Mouse (Mus musculus) lung, postnatal 25 days (tissue): ENCODE data around the gene Tmem98.

Experiments used
- DNase-seq: peaks from one replicate; pipeline ENCODE4 v3.0.0; 2022; ENCODE audit warnings: low spot score

Gene Tmem98

DNA sequence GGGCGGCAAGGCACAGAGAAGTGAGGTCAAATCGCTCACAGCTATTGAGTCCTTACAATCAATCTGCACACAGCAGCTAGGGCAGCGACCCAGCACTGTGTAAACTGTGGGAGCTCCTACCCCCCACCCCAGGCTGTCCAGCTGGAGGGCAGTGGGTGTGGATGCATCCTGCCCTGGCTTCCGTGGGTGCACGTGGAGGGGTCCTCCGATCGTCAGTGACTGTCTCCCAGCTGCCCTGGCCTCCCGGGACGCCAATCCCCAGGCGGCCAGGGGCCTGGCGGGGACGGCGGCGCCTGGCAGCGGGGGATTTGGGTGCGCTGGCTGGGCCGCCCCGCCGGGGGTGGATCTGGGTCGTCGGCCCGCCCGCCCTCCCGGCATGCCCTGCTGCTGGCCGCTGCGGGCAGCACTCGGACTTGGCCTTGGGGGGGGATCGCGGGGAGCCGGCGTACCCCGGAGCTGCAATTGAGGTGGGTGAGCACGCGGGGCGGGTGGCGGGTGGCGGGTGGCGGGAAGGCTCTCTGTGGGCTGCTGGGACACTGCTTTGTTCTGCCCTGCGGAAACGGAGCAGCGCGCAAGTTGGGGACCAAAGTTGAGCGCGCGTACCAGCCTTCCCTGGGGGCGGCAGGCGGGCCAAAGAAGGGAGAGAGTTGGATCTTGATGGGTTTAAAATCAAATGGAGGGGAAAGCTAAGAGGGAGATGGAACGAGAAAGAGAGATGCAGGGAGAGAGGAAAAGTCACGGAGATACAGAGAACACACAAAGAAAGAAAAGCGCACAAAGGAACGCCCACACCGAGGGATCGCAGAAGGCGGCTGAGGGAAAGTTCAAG, at the start of gene Tmem98:
TSS of gene Tmem98 (plus strand) at position 183 of the 829 bp plus-strand sequence.
- DNase-seq: no peak

DNA sequence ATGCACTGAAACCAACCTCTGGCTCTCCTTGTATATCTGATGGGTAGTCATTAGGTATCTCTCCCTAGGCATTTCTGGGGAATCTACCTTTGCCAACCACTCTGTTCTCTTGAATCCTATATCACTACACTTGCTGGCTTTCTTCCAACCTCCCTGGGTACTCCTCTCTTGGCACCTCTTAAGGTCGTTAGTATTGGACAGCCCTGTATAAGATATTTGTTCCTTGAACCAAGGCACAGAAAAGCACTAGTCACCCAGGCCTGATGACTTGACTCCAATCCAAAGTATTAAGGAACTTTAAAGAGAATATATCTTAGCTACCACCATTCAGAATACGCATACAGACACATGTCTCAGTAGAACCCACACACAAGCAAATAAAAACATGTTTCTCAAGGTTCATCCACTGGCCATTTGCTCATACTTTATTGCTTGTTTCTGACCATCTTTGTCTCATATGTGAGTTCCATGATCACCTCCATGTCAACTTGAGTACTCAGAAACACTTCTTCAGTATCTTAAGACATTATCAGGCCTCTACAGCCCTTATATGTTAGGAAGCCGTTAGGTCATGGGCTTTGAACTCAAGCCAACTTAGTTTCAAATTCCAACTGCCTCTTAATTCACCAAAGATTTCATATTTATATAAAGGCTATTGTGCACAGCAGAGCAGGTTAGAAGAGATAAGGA, 48.5 kb upstream of the Tmem98 start:
- no peak for DNase-seq

DNA sequence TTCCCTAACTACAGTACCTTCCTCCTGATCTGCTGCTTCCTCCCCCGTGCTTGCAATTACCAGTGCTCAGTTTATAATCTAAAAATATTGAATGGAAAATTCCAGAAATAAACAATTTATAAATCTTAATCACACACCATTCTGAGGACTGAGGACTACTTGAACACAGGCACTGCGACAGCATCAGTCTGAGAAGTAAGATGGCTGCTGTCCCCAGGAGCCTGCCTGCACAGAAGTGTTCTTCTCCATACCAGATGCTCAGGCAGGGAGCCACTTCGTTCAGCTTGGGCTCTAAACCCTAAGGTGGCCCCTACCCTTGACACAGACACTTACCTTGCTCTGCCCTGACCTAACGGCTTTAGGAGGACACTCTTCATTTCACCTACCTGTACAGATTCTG, 47.9 kb upstream of the Tmem98 start:
- DNase-seq: no peak

DNA sequence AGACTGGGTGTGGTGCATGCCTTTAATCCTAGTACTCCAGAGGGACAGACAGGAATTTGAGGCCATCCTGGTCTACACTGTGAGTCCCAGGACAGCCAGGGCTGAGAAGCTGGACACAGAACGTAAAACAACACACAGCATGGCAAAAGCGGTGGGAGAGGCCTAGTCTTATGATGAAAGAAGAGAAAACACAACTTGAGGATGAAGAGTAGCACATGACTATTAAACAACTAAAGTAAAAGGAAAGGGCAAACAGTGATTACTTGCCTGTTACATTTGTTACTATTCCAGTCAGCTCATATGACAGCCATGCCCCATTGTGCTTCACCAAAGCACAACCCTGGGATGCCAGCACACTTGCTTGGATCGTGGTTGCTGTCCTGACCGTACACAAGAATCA, 43.9 kb upstream of the Tmem98 start:
- DNase-seq: no peak

DNA sequence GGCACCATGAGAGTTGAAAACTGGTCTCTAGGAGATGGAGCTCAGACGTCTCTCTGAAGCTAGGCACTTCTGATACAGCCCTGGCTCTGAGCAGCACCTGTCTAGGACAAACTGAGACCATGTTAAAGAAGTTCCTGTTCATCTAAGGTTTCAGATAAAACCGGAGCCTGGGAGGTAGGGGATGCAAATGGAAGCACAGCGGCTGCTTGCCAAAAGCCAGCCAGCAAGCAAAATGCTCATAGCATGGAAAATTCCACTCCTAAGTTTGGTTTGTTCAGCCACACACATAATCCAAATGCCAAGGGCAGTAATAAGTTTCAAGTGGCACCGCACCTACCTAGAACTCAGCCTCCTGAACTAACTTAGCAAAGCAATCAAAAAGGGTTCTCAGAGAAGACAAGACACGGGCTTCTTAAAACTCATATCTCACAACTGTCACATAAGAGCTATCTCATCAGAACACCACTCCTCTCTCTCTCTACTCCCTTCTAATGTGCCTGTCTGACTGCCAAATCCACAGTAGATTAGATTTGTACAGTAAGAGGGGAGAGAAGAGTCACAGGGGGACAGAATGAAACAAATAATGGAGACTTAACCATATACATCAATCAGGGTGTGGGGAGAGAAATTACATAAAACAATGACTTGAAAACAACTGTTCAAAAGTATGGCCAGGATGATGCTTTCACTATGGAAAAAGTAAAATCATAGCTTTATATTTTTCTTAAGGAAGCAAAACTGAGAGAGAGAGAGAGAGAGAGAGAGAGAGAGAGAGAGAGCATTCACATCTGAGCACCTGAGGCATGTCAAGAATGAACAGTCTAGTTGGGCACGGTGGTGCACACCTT, 43.3 kb upstream of the Tmem98 start:
- DNase-seq: peak; percentile 71

DNA sequence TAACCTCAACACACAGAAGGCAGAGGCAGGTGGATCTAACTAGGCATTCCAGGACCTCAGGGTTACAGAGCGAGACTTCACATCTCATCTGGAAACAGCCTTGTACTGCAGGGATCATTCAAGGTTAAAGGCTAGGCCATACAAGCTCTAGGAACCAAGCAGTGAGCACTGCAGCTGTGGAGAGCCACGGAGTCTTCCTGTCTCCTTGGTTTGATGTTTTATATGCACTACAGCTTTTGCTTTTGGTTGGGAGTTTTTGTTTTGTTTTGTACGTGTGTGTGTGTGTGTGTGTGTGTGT, 42.7 kb upstream of the Tmem98 start:
- no peak for DNase-seq

DNA sequence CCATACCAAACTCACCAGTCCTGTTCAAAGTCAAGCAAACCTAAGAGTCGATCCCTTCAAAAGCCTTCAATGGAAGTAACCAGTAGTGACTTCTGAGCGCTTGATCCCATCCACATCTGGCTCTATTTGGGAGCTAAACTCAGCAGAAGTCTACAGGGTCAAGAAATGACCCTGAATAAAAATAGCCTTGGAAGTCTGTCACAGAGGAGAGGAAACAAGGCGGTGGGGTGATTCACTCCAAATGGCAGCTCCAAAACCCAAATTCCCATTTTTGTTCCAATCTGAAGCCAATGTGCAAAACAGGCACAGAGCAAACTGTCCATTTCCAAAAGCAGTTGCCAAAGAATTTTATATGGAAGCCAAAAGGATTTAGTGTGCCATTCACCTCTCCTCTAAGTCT, 38.8 kb upstream of the Tmem98 start:
- no peak for DNase-seq

DNA sequence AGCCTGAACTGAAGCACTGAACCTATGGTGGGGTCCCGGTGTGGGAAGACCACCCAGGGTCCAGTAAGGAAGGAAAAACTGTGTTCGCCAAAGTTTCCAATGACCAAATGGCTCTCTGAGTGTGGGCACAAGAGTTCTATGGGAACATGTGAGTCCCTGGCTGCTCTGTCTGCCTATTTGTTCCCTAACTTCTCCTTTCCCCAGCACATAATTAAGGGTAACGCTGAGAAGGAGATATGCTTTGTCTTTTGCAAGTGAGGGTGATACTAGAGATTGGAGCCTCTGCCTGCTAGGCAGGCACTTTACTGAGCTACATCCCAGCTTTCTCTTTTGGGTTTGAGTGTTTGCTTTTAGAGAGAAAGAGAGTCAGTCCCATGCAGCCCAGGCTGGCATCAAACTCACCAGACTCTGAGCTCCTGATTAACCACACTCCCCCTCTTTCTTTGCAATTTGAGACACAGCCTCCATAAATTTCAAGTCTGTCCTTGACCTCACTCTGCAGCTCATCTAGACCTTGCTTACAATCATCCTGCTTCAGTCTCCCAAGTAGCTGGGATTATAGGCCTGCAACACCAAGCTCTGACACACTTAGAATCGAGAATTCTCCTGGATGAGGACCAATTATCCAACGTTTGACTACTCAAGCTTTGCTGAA, 38.3 kb upstream of the Tmem98 start:
- no peak for DNase-seq

DNA sequence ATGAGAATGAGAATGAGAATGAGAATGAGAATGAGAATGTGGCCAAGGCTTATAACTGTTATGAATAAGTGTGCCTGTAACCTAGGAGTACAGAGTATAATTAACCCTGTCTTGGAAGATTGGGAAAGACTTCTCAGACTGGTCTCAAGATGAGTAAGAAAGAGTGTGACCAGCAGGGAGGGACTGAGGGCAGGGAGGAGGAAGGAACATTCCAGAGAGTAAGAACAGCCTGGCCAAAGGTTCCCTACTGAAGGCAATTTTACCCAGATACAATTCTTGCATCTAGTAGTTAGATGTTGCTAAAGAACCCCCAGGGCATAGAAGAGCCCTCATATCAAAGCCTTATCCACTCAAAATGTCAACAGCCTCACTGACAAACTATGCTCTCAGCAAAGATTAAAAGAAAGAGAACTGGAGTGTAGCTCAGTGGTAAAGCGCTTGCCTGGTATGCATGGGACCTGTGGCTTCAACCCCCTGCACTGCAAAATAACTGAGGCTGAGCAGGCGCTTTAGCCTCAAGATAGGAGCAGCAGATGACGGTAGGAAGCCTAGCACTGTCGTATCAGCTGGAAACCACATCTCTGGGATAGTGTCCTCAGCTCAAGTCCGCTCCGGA, 37.3 kb upstream of the Tmem98 start:
- DNase-seq: no peak

DNA sequence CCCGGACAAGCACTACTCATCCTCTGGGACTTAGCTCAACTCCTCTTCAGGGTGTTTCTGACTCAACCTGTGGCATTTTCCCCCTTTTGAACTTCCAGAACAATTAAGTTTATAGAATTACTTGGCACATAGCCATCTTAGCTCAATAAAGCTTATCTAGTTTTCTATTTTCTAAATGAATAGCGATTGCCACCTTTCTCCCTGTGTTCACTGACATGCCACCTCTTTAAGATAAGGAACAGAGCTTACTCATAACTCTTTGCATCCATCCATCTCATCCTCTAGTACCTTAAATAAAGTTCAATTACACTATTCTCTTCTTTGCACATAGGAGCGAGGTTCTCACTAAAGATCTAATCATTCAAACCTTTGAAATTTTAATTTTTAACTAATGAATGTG, 34.4 kb upstream of the Tmem98 start:
- DNase-seq: no peak

DNA sequence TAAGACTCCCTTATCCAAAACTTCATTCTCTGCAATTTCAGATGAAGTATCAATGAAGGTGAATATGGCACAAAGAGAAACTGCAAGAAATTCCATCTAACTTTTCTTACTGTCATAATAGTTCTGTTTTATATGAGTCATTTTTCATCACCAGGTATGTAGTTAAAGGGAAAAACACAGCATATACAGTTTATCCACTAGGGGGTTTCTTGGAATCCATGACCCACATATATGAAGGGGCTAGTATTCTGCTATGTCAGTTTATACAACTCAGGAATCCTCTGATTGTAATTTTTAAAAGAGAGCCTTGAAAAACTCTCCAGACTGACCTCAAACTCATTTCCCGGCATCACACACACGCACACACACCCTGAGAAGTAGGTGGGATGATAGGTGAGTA, 32.3 kb upstream of the Tmem98 start:
- no peak for DNase-seq

DNA sequence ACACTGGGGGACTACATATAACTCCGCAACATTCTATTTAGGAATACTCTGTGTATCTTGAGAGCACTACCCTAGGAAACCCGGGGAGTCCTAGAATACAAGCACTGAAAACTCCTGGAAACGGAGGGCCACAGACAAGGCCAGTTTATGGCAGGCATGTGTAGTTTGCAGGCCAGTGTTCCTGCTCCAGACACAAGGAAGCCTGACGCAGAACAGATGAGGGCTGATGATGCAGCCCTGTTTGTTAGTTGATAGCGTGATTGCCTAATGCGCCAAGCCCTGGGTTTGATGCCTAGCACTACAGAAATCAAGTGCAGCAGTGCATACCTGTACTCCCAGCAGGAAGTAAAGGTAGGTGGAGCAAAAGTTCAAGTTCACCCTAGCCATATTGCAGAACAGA, 31.8 kb upstream of the Tmem98 start:
- DNase-seq: peak; percentile 21

DNA sequence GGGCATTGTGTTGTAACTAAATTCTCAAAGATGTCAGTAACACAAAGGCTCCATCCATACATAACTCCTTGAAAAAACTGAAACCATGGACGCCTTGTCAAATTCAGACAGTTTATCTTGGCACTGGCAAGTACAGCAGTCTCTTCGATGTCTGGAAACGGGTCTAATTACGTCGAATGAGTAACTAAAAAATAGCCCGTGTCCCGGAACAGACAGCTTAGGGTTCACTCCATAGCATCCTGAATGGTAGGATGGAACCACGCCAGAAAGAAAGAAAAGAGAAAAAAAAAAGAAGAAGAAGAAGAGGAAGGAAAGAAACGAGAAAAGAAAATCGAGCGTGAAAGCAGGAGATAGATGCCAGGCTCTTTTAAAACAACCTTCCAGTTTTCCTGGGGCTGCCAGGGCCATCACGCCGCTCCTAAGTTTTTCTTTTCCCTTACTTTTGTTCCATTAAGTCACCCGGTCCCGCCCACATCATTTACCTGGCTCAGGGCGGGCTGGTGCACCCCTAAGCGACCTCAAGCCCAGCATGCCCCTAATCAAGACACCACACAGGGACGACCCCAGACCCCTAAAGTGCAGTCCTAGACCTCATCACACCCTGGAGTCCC, 31.0 kb upstream of the Tmem98 start:
- peak; percentile 28 for DNase-seq

DNA sequence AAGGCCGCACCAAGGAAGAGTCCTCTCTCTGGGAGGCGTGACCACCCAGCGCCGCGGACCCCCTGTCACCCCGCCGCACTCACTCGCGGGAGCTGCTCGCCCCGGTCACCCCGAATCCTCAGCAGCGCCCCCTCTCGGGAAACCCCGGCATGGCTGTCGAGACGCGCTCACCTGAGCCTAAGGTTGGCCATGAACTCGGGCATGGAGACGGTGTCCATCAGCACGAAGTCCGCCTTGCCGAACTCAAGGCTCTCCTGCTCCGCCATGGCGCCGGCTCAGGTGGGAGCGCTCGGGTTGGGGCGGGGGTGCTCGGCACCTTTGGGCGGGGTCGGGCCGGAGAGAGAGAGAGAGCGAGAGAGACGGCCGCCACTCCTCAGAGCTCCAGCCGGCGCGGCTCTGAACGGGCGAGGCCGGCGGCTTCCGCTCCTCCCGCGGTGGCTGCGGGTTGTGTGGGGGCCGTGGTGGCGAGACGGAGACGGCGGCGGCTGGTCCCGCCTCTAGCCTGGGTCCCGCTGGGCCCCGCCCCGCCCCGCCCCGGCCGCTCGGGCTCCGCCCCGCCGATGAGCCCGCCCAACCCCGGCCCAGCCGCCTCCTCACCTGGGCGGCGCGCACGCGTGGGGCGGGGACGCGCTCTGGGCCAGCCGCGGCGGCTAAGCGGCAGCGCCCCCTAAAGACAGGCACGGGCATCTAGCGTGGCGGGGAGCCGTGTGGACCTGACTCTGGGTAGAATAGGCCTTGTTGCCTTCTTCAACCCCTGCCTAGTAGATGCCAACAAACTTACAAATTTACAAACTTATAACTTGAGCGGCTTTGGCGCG, 30.2 kb upstream of the Tmem98 start, which contains the start of gene Myo1d:
TSS of gene Myo1d (minus strand) at position 499 of the 818 bp plus-strand sequence.
- DNase-seq: peak; percentile 90

DNA sequence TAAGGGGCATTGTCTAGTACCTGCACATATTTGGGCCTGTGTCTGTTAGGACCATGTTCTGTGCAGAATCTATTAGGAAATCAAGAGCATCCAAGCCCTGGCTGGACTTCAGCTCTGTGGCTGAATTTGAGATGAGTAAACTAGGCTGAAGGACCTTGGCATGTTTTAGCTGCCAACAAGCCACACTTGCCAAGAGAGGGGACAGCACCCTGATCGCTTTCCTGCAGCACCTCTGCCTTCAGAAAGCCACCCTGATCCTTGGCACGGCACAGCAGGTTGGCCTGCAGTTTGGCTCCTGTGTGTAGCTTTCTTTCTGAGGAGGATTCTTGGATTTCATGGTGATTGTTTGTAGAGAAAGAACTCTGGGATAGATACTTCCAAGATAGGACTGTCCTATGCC, 28.4 kb upstream of the Tmem98 start:
- peak; percentile 41 for DNase-seq

DNA sequence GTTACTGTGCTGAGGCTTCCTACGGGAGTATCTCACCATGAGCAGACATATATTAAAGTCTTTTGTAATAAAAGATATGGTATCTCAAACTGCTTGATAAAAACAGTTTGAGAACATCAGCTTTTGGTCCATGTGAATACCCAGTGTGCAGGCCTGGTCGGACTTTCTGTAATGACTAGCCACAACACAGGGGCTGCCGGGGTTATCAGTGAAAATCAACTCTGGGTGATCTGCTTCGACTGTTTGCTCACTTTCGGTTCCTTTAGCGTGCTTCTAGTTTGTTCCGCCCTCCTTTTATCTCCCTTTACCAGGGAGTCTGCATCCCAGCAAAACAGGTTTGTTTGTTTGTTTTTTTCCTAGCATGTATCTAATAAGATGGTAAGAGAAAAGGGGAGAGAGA, 26.5 kb upstream of the Tmem98 start:
- no peak for DNase-seq

DNA sequence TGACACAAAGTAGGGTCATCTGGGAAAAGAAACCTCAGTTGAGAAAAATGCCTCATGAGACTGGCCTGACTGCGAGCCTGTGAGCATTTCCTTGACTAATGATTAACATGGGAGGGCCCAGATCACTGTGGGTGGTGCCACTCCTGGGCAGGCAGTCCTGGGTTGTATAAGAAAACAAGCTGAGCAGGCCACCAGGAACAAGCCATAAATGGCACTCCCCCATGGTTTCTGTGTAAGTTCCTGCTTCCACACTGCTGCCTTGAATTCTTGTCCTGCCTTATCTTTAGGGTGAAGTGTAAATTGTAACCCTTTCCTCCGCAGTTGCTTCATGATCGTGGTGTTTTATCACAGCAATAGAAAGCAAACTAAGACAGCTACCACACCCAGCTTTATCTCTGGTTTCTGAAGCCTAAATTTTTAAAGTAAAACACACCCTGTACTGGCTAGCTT, 25.7 kb upstream of the Tmem98 start:
- DNase-seq: peak; percentile 84

DNA sequence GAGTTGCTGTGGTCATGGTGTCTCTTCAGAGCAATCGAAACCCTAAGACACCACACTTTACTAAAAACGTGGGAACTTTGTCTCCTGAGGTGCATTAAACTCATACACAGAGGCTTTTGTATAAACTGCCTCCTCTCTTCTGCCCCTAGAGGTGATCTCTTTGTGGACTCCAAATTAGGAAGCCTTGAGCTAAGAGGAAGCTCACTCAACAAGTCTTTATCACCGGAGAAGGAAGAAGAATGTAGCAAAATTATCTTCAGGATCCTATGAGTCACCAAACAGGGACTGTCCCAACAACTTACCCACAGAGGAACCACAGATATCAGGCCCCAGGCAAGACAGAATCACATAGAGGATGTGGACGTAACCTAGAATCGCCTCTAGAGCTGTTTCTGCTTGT, 24.3 kb upstream of the Tmem98 start:
- DNase-seq: no peak

DNA sequence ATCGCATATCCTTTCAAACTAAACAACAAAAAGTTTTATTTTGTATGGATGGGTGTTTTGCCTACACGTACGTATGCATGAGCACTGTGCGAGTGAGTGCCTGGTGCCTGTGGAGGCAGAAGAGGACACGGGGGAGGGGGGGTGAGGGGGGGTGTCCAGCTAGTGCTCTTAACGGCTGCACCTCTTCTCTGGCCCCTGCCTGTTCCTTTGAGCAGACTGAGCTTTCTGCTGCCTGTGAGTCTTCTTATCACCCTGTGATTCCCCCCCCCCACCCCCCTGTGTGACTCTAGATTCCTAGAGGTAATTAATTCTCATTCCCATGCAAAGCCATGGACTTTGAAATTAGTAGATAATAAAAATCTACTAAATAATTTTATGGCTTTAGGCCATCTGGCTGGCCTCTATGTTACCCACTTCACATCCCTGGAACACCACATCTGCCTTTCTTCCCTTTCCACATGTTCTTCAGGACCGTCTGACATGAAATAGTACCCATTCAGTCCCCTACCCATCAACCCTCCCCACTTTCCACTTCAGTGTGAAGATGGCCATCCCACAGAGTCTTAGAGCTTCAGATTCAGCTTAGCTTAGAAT, 20.2 kb upstream of the Tmem98 start:
- no peak for DNase-seq

DNA sequence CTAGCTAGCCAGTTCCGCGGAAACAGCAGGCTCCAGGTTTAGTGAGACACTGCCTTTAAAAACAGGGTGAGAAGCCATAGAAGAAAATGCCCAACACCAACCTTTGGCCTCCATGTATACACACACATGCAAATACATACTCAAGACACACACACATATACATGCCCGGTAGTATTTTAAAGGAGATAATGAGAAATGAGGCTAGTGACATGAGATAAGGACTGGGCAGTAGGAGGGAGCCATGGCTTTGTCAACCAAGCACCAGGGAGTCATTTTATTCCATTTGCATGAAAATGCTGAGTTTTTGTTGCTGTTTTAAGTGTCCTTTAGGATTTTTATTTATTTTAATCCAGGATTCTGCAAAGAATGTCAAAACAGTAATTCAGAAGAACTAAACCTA, 19.6 kb upstream of the Tmem98 start:
- DNase-seq: no peak
